Mouse (Mus musculus) hindbrain, embryonic 11.5 days (tissue): Measurements from ENCODE around the gene Csn1s2b. TPM values are rescaled to one million over a fixed set of nuclear protein-coding genes. Genes with fewer than 3 reads are reported as not detected.
"Not testable (repeated sequence)": the region's sequence is repeated elsewhere in the genome, so short reads cannot be mapped to it uniquely, and the experiment has no call there.

ENCODE experiments used
- ATAC-seq: fragments of 200-750 bp; cut with Nextera tagmentation; 2 replicates; pipeline ENCODE4 v1.8.0; 2017; ENCODE audit warnings: mild to moderate bottlenecking, moderate TSS enrichment, moderate library complexity; ENCODE audit not compliant: low FRiP score
- DNase-seq: peaks from one replicate; pipeline ENCODE4 v3.0.0-alpha.2; 2015; ENCODE audit warnings: low spot score
- H3K27ac ChIP-seq: fragments of 300-500 bp; sonication (generic); 2 replicates; pipeline ENCODE4 v1.5.1; 2014; ENCODE audit warnings: mild to moderate bottlenecking, low read depth, low read length
- H3K27me3 ChIP-seq: fragments of 300-500 bp; sonication (generic); 2 replicates; pipeline ENCODE4 v1.6.1; 2014; ENCODE audit warnings: mild to moderate bottlenecking, low read length, moderate library complexity, mixed read lengths; ENCODE audit not compliant: control insufficient read depth, insufficient read depth
- H3K36me3 ChIP-seq: fragments of 300-500 bp; sonication (generic); 2 replicates; pipeline ENCODE4 v1.6.1; 2014; ENCODE audit warnings: mild to moderate bottlenecking, low read length, moderate library complexity, mixed read lengths; ENCODE audit not compliant: control insufficient read depth, insufficient read depth
- H3K4me1 ChIP-seq: fragments of 300-500 bp; sonication (generic); replicated peaks from 2 replicates; pipeline ENCODE4 v1.6.1; 2014; ENCODE audit warnings: low read length, mixed read lengths; ENCODE audit not compliant: control insufficient read depth, insufficient read depth
- H3K4me2 ChIP-seq: fragments of 300-500 bp; sonication (generic); replicated peaks from 2 replicates; pipeline ENCODE4 v1.6.1; 2014; ENCODE audit warnings: mild to moderate bottlenecking, low read depth, low read length
- H3K4me3 ChIP-seq: fragments of 300-500 bp; sonication (generic); 2 replicates; pipeline ENCODE4 v1.5.1; 2014; ENCODE audit warnings: low read depth, low read length
- H3K9ac ChIP-seq: fragments of 300-500 bp; sonication (generic); 2 replicates; pipeline ENCODE4 v1.6.1; 2014; ENCODE audit warnings: low read depth, low read length
- H3K9me3 ChIP-seq: fragments of 300-500 bp; sonication (generic); 2 replicates; pipeline ENCODE4 v1.6.1; 2016; ENCODE audit warnings: low read length; ENCODE audit not compliant: control insufficient read depth
- WGBS: fragments of 180-500 bp; shearing (Covaris S2); extraction: QIAGEN DNeasy Blood & Tissue Kit; methylation state at CpG from one replicate; pipeline ENCODE4 v1.1.7; 2014; 5-methylcytosine and 5-hydroxymethylcytosine counted together
- polyA plus RNA-seq: library from polyadenylated mRNA; unstranded; fragments of >200 nt; fragmentation: Nextera tagmentation; extraction: Ambion mirVana; gene quantifications from 2 replicates; pipeline ENCODE4 v1.2.1, GENCODE M21; 2014

Gene Csn1s2b
- polyA plus RNA-seq = not detected in 2 replicates

DNA sequence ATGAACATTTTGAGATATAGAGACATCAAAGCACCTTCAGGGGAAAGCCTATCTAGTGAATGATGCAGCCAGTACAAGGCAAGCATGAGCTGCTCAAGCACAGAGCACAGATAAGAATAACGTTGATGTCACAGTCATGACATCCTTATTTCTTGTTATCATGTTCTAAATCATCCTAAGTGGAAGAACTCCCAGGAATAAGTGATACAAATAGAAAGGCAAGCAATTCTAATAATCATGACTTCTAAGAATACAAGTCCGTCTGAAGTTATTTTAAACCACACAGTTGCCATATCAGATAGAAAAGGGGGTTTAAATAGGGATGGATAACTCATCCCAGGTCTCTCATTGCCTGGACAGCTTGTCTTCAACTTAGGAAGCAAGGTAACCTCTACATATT, at the start of gene Csn1s2b:
TSS of gene Csn1s2b (plus strand) at position 301 of the 400 bp plus-strand sequence.
- ATAC-seq = no peak
- no peak within 1 kb of the TSS for H3K27ac ChIP-seq
- 78% methylated on average over 2 of the region's 2 CpGs for WGBS

DNA sequence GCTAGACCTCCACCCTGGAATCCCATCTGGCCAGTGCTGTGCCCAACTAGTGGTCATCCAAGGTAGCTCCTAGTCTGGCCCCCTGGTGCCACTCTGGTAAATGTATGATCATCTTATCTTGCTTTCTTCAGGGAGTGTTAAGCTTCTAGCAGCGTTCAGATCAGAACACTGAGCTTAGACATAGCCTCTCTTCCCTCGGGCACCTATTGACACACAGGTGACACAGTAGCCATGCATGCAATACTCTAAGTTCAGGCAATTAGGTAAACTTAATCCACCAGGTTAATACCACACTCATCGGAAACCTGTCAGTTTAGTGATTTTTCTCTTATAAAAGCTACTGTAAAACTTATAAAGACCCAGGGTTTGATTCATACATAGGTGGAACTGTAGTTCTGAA, 43.3 kb upstream of the Csn1s2b start:
- Histone ChIP-seq H3K4me1 (no peaks in the 10 kb centered on the region), H3K36me3 (no peaks in the 10 kb centered on the region), H3K4me3 (no peak overlapping the region), H3K27ac (no peak overlapping the region), H3K9ac (no peak overlapping the region), H3K9me3 (no peaks in the 10 kb centered on the region), H3K4me2 (no peak overlapping the region), H3K27me3 (no peaks in the 10 kb centered on the region)
- ATAC-seq (no peak), DNase-seq (no peak)
- 89% methylated on average over 3 of the region's 3 CpGs for WGBS

More for the DNA sequence above, at the start of gene Csn1s2b:
- H3K4me3 ChIP-seq = no peak within 1 kb of the TSS
- no peak within 1 kb of the TSS for H3K9ac ChIP-seq
- H3K4me2 ChIP-seq = no peak within 1 kb of the TSS
- no peaks in the 10 kb centered on the region for H3K27me3 ChIP-seq
- H3K9me3 ChIP-seq = no peaks in the 10 kb centered on the region
- H3K36me3 ChIP-seq = no peaks in the 10 kb centered on the region
- no peaks in the 10 kb centered on the region for H3K4me1 ChIP-seq
- no peak for DNase-seq

DNA sequence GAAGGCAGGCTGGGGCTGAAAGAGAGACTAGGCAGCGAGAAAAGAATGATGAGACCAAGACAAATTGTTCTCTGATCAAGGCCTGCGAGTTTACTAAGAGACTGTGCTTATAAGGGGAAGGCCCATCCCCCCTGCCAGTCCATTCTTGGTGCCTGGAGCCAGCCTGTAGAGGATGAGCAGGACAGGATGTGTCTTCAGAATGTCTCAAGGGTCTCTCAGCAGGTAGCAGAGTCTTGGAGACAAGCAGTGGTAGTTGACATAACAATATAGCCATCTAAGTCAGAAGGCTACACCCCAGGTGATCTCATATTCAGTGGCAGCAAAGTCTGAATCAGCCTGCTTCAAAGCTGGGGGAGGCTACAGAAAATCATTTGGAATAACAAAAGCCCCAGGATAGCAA, 35.7 kb upstream of the Csn1s2b start:
- not testable (repeated sequence) for H3K9me3 ChIP-seq, H3K36me3 ChIP-seq, H3K4me1 ChIP-seq, H3K27me3 ChIP-seq, H3K9ac ChIP-seq, H3K4me3 ChIP-seq, ATAC-seq, H3K27ac ChIP-seq, DNase-seq, H3K4me2 ChIP-seq
- WGBS = 18% methylated on average over 2 of the region's 2 CpGs

DNA sequence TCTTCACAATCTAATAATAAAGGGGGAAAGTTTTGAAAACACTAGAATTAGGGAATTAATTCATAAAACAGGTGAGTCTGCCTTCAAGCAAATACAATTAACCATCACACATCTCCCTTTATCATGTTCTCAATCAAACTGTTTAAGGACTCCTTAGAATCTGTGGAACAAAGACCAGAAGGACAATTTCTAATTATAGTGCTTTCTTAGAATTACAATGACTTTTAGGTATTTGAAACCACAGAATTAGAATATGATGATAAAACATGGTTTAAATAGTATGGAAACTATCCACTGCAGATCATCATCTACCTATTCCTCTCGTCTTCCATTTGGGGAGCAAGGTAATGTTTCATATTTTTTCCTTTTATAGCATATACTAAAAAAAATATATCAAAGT, 33.6 kb upstream of the Csn1s2b start, which contains the start of gene Csn1s2a:
TSS of gene Csn1s2a (plus strand) at position 301 of the 400 bp plus-strand sequence.
- H3K9me3 ChIP-seq = no peaks in the 10 kb centered on the region

DNA sequence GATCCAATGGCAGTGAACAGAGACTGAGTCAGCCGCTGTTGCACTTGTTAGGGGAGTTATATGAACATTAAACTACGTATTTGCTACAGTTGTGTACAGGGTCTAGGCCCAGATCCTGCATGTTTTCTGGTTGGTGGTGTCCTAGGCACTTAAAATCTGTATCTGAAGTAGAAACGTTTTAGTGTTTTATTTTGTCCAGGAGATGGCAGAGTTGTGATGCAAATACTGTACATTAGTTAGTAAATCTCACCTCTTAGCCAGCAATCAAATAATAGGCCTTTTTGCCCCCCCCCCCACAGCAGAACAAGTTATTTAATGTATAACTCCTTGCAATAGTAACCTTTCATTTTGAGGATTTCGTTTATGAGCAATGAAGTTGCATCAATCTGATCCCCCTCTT, 25.2 kb upstream of the Csn1s2b start:
- H3K36me3 ChIP-seq = no peaks in the 10 kb centered on the region
- H3K27me3 ChIP-seq = no peaks in the 10 kb centered on the region
- DNase-seq (no peak), ATAC-seq (no peak)
- 67% methylated on average over 4 of the region's 4 CpGs for WGBS
- H3K9ac ChIP-seq = no peak overlapping the region
- H3K27ac ChIP-seq = no peak overlapping the region
- H3K9me3 ChIP-seq = no peaks in the 10 kb centered on the region
- H3K4me1 ChIP-seq = no peaks in the 10 kb centered on the region
- H3K4me3 ChIP-seq = no peak overlapping the region
- no peak overlapping the region for H3K4me2 ChIP-seq

More for the DNA sequence above, 33.6 kb upstream of the Csn1s2b start, which contains the start of gene Csn1s2a:
- DNase-seq = no peak
- WGBS = 78% methylated on average over 1 of the region's 1 CpGs
- Histone ChIP-seq H3K27ac (no peak within 1 kb of the TSS), H3K4me3 (no peak within 1 kb of the TSS), H3K4me1 (no peaks in the 10 kb centered on the region), H3K4me2 (no peak within 1 kb of the TSS), H3K36me3 (no peaks in the 10 kb centered on the region), H3K9ac (no peak within 1 kb of the TSS), H3K27me3 (no peaks in the 10 kb centered on the region)
- ATAC-seq = no peak

DNA sequence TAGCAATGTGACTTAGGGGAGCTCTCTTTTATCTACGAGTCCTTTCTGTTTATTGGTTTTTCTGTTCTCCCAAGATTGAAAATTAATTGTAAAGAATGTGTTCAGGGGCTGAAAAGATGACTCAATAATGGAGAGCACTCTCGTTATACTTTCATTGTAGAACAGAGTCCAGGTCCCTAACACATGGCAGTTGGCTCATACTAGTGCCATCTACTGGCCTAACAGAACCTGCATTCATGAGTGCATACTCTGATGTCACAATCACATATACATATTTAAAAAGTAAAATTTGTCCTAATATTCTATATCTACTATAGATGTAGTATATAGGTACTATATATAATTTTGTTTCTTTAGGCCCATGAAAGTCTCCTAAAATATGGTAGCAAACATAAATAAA, 1.4 kb downstream of the Csn1s2b start:
- ATAC-seq (no peak), DNase-seq (no peak)
- 81% methylated on average over 2 of the region's 2 CpGs for WGBS
- Histone ChIP-seq H3K27ac (no peak overlapping the region), H3K9ac (no peak overlapping the region), H3K4me1 (no peaks in the 10 kb centered on the region), H3K9me3 (no peaks in the 10 kb centered on the region), H3K27me3 (no peaks in the 10 kb centered on the region), H3K4me3 (no peak overlapping the region), H3K4me2 (no peak overlapping the region), H3K36me3 (no peaks in the 10 kb centered on the region)

DNA sequence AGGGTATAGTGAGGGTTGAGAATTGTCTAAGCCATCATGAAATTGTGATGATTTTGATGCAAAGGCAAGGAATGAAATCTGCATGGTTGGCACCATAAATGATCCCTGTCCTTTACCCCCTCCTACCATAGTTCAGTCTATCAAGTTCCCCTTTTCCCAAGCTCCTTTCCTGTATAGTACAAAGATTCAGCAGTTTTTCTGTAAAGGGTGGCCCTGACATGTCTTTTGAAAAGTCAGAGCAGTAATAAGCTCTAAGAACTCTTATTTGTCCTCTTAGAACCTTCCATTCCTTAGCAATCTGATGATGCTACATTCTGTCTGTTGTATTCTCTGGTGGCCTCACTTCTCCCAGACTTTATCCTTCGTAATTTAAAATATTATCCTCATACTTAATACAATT, 17.5 kb downstream of the Csn1s2b start, which contains the start of gene Prr27:
TSS of gene Prr27 (plus strand) at position 301 of the 400 bp plus-strand sequence.
- no peak for DNase-seq
- Histone ChIP-seq H3K9ac (no peak within 1 kb of the TSS), H3K9me3 (no peaks in the 10 kb centered on the region), H3K4me1 (no peaks in the 10 kb centered on the region), H3K4me3 (no peak within 1 kb of the TSS), H3K4me2 (no peak within 1 kb of the TSS), H3K27me3 (no peaks in the 10 kb centered on the region), H3K27ac (no peak within 1 kb of the TSS), H3K36me3 (no peaks in the 10 kb centered on the region)
- no peak for ATAC-seq
- 75% methylated on average over 1 of the region's 1 CpGs for WGBS

DNA sequence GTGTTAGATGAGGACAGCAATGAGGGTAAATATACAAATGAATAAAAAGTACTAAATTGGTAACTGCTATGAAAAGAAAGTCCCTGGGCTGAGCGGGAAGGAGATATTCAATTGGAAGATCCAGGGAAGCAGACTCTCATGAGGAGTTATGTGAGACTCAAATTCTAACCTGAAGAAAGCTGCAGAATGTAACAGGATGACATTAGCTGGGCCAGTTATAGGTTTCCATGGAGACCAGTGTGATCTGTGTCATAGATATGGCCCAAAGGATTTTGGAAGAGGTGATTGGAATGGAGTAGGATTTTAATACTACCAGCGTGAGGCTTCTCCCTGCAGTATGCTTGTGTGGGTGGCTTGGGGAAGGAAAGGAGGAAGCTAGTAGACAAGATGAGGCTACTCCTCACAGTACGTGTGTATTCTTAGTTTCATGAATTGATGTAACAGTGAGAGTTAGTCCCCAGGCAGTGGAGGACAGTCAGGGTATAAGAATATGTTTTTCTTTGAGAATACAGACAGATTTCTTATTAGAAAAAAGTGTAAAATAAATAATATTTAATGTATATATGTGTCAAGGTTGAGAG, 47.3 kb downstream of the Csn1s2b start:
- no peaks in the 10 kb centered on the region for H3K27me3 ChIP-seq
- no peak overlapping the region for H3K4me2 ChIP-seq
- WGBS = 83% methylated on average over 3 of the region's 3 CpGs
- ATAC-seq (peak; percentile 38; the same call in 1 of the 2 replicates), DNase-seq (no peak)
- no peaks in the 10 kb centered on the region for H3K4me1 ChIP-seq
- no peaks in the 10 kb centered on the region for H3K9me3 ChIP-seq
- no peak overlapping the region for H3K9ac ChIP-seq
- H3K4me3 ChIP-seq = no peak overlapping the region
- H3K36me3 ChIP-seq = no peaks in the 10 kb centered on the region
- H3K27ac ChIP-seq = no peak overlapping the region

DNA sequence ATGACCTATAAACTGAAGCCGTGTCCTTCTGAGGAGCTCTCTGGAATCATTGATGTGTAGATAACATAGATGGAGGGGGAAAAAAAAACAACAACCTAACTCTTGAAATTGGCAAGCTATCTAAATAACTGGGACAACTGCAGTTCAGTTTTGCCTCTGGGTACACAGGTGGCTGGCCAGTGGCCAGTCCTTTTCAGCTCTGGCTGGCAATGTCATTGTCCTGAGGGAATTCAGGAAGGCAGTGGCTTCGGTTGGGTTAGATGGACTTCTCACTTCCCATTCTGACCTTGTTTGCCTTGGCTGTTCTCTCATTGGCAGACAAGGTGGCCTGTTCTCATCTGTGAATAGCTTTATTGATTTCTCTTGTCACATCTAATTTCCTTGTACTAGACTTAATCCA, 62.2 kb downstream of the Csn1s2b start:
- no peaks in the 10 kb centered on the region for H3K27me3 ChIP-seq
- no peak overlapping the region for H3K4me2 ChIP-seq
- WGBS = 73% methylated on average over 2 of the region's 2 CpGs
- H3K36me3 ChIP-seq = no peaks in the 10 kb centered on the region
- no peak overlapping the region for H3K9ac ChIP-seq
- no peak for DNase-seq
- no peak overlapping the region for H3K4me3 ChIP-seq
- H3K27ac ChIP-seq = no peak overlapping the region
- no peaks in the 10 kb centered on the region for H3K4me1 ChIP-seq
- H3K9me3 ChIP-seq = no peaks in the 10 kb centered on the region
- ATAC-seq = peak; percentile 35; the same call in 1 of the 2 replicates
